Mouse (Mus musculus): ENCODE results near the gene Mpg.

DNA sequence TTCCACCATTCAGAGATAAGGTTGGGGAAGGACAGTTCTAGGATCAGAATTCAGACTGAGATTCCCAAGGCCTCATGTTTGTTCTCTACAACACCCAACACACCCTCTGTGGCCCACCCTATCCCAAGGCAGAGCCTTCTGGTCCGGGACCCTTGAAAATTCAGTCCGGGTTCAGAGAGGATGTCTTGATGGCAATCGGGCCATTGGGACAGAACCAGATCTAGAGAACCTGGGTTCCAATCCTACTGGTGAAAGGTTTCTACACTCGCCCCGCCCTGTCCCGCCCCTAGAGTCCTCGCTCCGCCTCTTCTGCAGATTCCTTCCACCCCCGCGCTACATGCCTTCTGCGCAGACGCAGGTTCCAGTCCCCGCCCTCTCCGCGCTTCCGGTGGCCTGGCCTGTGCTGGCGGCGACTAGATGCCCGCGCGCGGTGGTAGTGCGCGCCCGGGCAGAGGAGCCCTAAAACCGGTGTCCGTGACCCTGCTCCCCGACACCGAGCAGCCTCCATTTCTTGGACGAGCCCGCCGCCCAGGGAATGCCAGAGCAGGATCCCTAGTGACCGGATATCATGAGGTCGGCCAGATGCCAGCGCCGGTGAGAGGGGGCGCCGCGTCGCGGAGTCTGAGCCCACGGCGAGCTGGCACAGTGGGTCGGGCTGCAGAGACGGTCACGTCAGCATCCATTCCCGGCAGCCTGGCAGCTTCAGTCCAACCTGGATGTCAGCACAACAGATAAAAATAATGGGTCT lies at the start of gene Mpg:
- TF ChIP-seq POLR2A (IDR thresholded peaks at IDR 0.05; ENCODE audit: low read depth, low read length), result peak; percentile 96
- no peak for TF ChIP-seq CTCF (IDR thresholded peaks at IDR 0.05; ENCODE audit: borderline replicate concordance, insufficient read depth, low read length)

Measured in embryonic fibroblast, embryonic 13.5 days (primary cell).